Mouse (Mus musculus): ENCODE measurements around the gene Zfp36l2.

DNA sequence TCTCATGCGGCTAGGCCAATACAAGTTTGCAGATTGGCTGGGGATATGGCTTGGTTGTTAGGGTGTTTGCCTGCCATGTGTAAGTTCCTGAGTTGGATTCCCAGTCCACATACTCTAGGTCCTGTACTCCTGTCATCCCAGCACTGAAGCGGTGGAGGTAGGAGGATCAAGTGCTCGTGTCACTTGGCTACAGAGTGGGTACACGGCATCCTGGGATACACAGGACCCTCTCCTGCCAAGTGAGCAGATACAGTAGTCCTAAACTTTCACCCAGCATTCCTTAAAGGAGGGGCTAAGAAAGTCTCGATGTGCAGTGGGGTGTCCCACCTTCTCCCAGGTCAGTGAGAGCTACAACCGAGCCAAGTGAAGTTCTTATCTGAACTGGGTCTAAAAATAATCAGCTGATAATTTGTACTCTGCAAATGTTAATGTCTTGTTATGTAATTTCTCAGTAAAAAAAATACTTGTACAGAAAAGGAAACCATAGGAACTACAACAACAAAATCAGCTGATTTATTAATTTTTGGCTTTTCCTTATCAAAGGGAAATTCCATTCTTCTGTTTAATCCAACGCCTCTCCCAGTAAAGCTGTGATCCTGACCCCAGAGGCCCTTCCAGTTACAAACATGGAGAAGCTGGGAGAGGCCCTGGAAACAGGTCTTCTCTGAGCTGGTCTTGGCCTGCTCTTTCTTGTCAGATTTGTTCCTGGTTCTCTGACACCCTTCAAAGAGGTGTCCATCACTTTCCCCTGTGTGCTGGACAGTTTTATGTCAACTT is 49.2 kb upstream of the Zfp36l2 start:
- no peak for TF ChIP-seq CTCF (IDR thresholded peaks at IDR 0.05; ENCODE audit: control insufficient read depth, insufficient read depth, insufficient replicate concordance, low read depth, low read length)
- no peak for TF ChIP-seq POLR2A (IDR thresholded peaks at IDR 0.05; ENCODE audit: control insufficient read depth, low read depth, low read length)
